Mouse (Mus musculus) myocyte (in vitro differentiated cells): ENCODE measurements at regions not wholly inside any gene's neighbourhood (a gene's known extent, or its start where the extent isn't known, plus 50 kb on each side); places are given as distances from the start of the nearest gene placed in this dataset.

Source experiments
- E2F4 ChIP-seq: IDR thresholded peaks from one replicate; pipeline ENCODE4 v1.6.1; 2011; ENCODE audit warnings: mild to moderate bottlenecking, control low read depth, moderate library complexity; ENCODE audit not compliant: insufficient read depth
- MYOD1 ChIP-seq, 3 experiments: IDR thresholded peaks; one replicate each; pipeline ENCODE4 v1.6.1; 2011; ENCODE audit warnings: control low read depth in 2 of 3, low read depth in 2 of 3, mild to moderate bottlenecking in 2 of 3, moderate library complexity in 1 of 3; ENCODE audit not compliant: insufficient read length in 2 of 3, control insufficient read depth in 1 of 3
- POLR2A ChIP-seq: IDR thresholded peaks from one replicate; pipeline ENCODE4 v1.6.1; 2011; ENCODE audit warnings: low read depth, mild to moderate bottlenecking, control low read depth, moderate library complexity; ENCODE audit not compliant: insufficient read length
- POLR2AphosphoS2 ChIP-seq: IDR thresholded peaks from one replicate; pipeline ENCODE4 v1.6.1; 2011; ENCODE audit warnings: low read depth, control low read depth; ENCODE audit not compliant: insufficient read length
- SRF ChIP-seq: IDR thresholded peaks from one replicate; pipeline ENCODE4 v1.6.1; 2011; ENCODE audit warnings: low read depth; ENCODE audit not compliant: control insufficient read depth, insufficient read length
- USF1 ChIP-seq: IDR thresholded peaks from one replicate; pipeline ENCODE4 v1.6.1; 2011; ENCODE audit warnings: low read depth, mild to moderate bottlenecking, control low read depth, moderate library complexity

- TF ChIP-seq POLR2A: no peak
- TF ChIP-seq POLR2AphosphoS2: no peak
- TF ChIP-seq SRF: no peak
- no peak for TF ChIP-seq E2F4
- no peak for TF ChIP-seq MYOD1 (IDR thresholded peaks at IDR 0.05; ENCODE audit: control insufficient read depth in 1 of 3, insufficient read length in 2 of 3, low read depth in 2 of 3)
- no peak for TF ChIP-seq USF1
Observed at GRCm38 (mm10) chr12:16151170-16151702, 334.5 kb upstream of the Trib2 start.
